In the genomic region with DNA sequence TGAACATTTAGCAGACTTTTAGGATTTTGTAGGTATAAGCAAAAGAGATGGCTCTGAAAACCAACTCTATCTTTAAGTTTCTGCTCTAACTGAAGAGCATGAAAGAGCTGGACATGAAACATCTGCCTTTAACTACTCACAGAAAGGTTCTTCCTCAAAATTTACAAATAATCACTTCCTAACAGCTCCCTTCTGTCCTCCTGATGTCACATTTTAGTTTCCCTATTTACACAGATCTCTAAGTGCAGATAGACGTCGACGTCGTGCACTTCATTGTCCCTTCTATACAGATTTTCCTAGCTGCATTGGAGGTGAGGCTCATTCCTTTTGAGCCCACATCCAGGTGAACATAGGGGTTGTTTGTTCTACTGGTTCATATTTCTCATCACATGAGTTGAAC, we compare ENCODE assay signal across 12 mouse cellular contexts.
A peak's percentile ranks its signal among the peaks of the same experiment; 100 is the strongest.
DNase-seq lines count a peak whose midpoint lies in the region; ATAC-seq and TF ChIP-seq lines count a peak whose summit lies in the region.
"Had no signal": no experiment of that assay in that cellular context is flagged by ENCODE, and none has a peak within 500 bp of the region (broad histone marks: within the 10 kb centered on the region; RNA-seq: fewer than 3 reads in every experiment).

No protein-coding gene starts in this region.

- 69% methylated on average over 4 of the region's 4 CpGs for WGBS in heart, embryonic 10.5 days
- WGBS in kidney, postnatal 0 days = 60% methylated on average over 4 of the region's 4 CpGs
- 13% methylated on average over 4 of the region's 4 CpGs for WGBS in liver, embryonic 16.5 days (ENCODE audit: insufficient replicate concordance)

- H3K9me3 ChIP-seq in heart, embryonic 10.5 days = no peaks in the 10 kb centered on the region
- no peaks in the 10 kb centered on the region for H3K9me3 ChIP-seq in kidney, postnatal 0 days (replicated peaks; ENCODE audit: low read length)
- H3K9me3 ChIP-seq in liver, embryonic 16.5 days (replicated peaks; ENCODE audit: control insufficient read depth, low read length) = no peaks in the 10 kb centered on the region
- H3K9me3 ChIP-seq: limb, embryonic 10.5 days had no signal

- peaks cover 16% of the 10 kb centered on the region; the same call in 1 of the 2 replicates for H3K4me1 ChIP-seq in heart, embryonic 10.5 days
- H3K4me1 ChIP-seq in kidney, postnatal 0 days (replicated peaks; ENCODE audit: insufficient read depth, low read length) = no peaks in the 10 kb centered on the region
- H3K4me1 ChIP-seq in liver, embryonic 16.5 days (ENCODE audit: control insufficient read depth, low read depth, low read length) = peaks cover 10% of the 10 kb centered on the region
- H3K4me1 ChIP-seq: limb, embryonic 10.5 days had no signal

- no peak for TF ChIP-seq CTCF in kidney, postnatal 0 days (IDR thresholded peaks at IDR 0.05; ENCODE audit: low read depth)

- no peak overlapping the region for H3K4me3 ChIP-seq in heart, embryonic 10.5 days
- no peak overlapping the region for H3K4me3 ChIP-seq in kidney, postnatal 0 days (replicated peaks; ENCODE audit: low read depth, low read length)
- no peak overlapping the region for H3K4me3 ChIP-seq in liver, embryonic 16.5 days (ENCODE audit: low read depth, low read length)
- H3K4me3 ChIP-seq: limb, embryonic 10.5 days had no signal

- no peak overlapping the region for H3K4me2 ChIP-seq in kidney, postnatal 0 days (ENCODE audit: low read length)
- H3K4me2 ChIP-seq in liver, embryonic 16.5 days (ENCODE audit: low read depth, low read length) = peak overlapping the region; percentile 13; the same call in 1 of the 2 replicates

- ATAC-seq in kidney, postnatal 0 days (replicated peaks; ENCODE audit: low FRiP score, low read depth) = no peak
- no peak for ATAC-seq in liver, embryonic 16.5 days (ENCODE audit: low read depth)
- ATAC-seq: midbrain, embryonic 16.5 days had no signal

- no peak for DNase-seq in heart, embryonic 10.5 days (ENCODE audit: low spot score)
- DNase-seq in heart, postnatal 25 days (ENCODE audit: low spot score) = no peak
- DNase-seq in kidney, postnatal 0 days (ENCODE audit: low spot score) = no peak
- no peak for DNase-seq in kidney, postnatal 14 days
- DNase-seq in MEL-GATA-1-ER (ENCODE audit: extremely low read depth, low read depth) = peak; percentile 73
- no peak for DNase-seq in thymus, postnatal 4 days
- DNase-seq in thymus, postnatal 36 days = no peak
- DNase-seq: B cell, adult 2 months; thymus, adult 2 months had no signal

- H3K36me3 ChIP-seq in heart, embryonic 10.5 days = no peaks in the 10 kb centered on the region
- H3K36me3 ChIP-seq in kidney, postnatal 0 days (ENCODE audit: insufficient read depth, low read length) = no peaks in the 10 kb centered on the region
- no peaks in the 10 kb centered on the region for H3K36me3 ChIP-seq in liver, embryonic 16.5 days (ENCODE audit: control insufficient read depth, insufficient read depth)
- H3K36me3 ChIP-seq: limb, embryonic 10.5 days had no signal

- H3K9ac ChIP-seq in kidney, postnatal 0 days (ENCODE audit: low read depth, low read length) = no peak overlapping the region
- H3K9ac ChIP-seq in liver, embryonic 16.5 days (ENCODE audit: low read depth, low read length) = no peak overlapping the region

- H3K27me3 ChIP-seq in heart, embryonic 10.5 days (ENCODE audit: insufficient read depth, poor library complexity, severe bottlenecking) = no peaks in the 10 kb centered on the region
- H3K27me3 ChIP-seq in kidney, postnatal 0 days (ENCODE audit: insufficient read depth, low read length) = no peaks in the 10 kb centered on the region
- no peaks in the 10 kb centered on the region for H3K27me3 ChIP-seq in liver, embryonic 16.5 days (ENCODE audit: control insufficient read depth, insufficient read depth, low read depth, low read length)

- intact Hi-C loops in heart, postnatal 25 days (cut with DNase I) = loop anchor here (10.0 kb wide), 1 partner anchor 87 kb away; the partner anchor contains the start of gene Gab2

- peak overlapping the region; percentile 47; the same call in 1 of the 2 replicates for H3K27ac ChIP-seq in heart, embryonic 10.5 days
- H3K27ac ChIP-seq in kidney, postnatal 0 days = peak overlapping the region; percentile 32; the same call in 1 of the 2 replicates
- H3K27ac ChIP-seq in liver, embryonic 16.5 days (ENCODE audit: low read length) = peak overlapping the region; percentile 5; the same call in 1 of the 2 replicates
- H3K27ac ChIP-seq: limb, embryonic 10.5 days had no signal
